Mouse (Mus musculus) brain, embryonic 14.5 days (tissue): ENCODE measurements around the gene Spag16. TPM values are rescaled to one million over a fixed set of nuclear protein-coding genes. Genes with fewer than 3 reads are reported as not detected.

Experiments
- DNase-seq: peaks from one replicate; pipeline ENCODE4 v3.0.0-alpha.2; 2011; ENCODE audit warnings: low read depth
- CTCF ChIP-seq: fragments of 200-500 bp; IDR thresholded peaks from 2 replicates; pipeline ENCODE4 v1.5.1; 2012; ENCODE audit warnings: inconsistent platforms, mild to moderate bottlenecking, moderate library complexity, borderline replicate concordance; ENCODE audit not compliant: insufficient read depth, insufficient read length; ENCODE audit errors: extremely low read depth
- POLR2A ChIP-seq: fragments of 200-500 bp; IDR thresholded peaks from 2 replicates; pipeline ENCODE4 v1.6.1; 2012; ENCODE audit warnings: mild to moderate bottlenecking, inconsistent platforms, borderline replicate concordance; ENCODE audit not compliant: poor library complexity, insufficient read depth, insufficient read length, severe bottlenecking; ENCODE audit errors: extremely low read depth
- polyA plus RNA-seq: library from polyadenylated mRNA; depleted of rRNA; stranded (reverse); fragments of >200 nt; gene quantifications from 2 replicates; pipeline ENCODE4 v1.2.3, GENCODE M21; 2012

The Spag16 gene
- polyA plus RNA-seq, 1 experiment = 1.6 TPM

DNA sequence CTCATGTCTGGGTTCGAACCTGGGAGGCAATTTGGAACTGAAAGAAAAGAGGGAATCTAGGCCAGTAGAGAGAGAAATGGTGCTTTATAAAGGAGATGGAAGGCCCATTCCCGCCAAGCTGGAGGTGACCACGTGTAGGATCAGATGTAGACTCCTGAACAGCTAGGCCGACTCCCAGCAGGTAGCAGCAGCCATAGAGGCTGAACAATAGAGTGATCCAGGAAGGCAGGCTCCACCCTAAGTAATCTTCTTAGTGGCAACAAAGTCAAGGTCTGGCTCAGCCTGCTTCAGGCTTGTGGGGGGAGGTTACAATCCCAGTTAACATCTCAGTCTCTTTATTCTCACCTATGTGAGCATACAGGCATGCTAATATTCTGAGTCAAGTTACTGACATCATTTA is 494.2 kb downstream of the Spag16 start:
- TF ChIP-seq CTCF (no peak), POLR2A (no peak)
- DNase-seq = no peak

DNA sequence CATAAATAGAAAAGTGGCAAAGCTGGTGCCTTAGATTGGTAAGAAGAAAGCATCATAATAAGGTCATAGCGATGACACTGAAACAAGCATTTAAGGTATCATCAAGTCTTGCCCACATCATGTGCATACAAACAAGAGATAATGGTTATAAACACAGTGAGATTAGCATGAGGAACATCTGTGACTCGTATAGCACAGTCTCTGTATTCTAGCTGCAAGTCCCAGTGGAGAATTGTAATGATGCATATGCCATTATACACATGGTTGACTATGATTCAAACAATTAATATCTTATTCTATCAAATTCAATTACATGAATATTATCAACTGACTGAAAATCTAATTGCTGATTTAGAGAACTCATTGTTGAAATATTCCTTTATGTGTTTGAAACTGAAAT is 519.4 kb downstream of the Spag16 start:
- DNase-seq = peak; percentile 8
- TF ChIP-seq POLR2A = no peak
- no peak for TF ChIP-seq CTCF

DNA sequence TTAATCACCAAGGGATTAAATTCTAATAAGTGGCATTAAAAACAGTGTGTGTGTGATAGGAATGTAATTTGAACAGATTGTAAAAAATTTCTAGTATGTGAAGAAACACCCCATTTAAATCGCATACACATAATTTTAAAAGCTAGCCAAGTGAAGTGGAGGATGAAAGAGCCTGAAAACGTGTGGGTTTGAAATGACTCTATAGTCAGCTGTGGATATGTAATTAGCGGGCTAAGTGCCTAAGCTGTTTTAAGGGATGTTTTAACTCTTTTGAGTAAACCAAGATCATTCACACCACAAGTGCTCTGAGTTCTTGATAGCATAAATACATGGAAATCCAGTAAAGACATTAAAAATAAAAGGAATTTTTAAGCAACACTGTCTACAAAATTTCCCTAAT is 524.6 kb downstream of the Spag16 start:
- DNase-seq = peak; percentile 64
- TF ChIP-seq CTCF (no peak), POLR2A (no peak)

DNA sequence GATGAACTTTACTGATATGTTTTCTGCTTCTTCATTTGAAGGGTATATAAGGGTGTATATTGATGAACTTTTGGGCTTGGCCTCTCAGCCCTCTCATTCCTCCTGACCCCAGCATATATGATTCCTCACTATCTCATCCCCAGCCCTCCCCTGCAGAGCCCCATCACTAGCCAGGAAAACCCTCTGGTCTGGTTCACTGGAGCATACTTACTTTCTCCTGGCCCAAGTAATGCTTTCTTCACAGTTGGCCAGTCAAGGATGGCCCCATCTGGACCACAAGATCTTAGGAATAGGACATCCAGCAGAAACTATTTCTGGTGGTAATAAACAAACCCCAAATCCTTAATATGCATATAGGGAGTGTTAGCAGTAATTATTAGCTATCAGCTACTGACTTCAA is 527.2 kb downstream of the Spag16 start:
- DNase-seq = no peak
- no peak for TF ChIP-seq POLR2A
- no peak for TF ChIP-seq CTCF

DNA sequence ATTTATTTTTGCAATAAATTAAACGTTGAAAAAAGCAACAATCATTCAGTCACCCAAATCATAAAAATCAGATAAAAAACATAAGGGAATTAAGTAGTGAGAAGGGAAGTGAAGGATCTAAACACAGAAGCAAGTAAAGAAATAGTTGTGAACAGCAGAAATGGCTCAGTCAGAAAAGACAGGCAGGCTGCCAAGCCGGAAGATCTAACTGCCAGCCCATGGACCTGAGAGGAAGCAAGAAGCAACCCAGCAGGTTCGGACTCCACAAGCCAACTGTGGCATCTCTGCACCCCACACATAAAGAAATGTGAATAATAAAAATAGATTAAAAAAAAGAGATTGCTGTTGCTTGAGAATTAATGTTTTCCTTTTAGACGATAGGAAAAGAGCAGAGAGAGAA is 545.0 kb downstream of the Spag16 start:
- peak; percentile 41 for DNase-seq
- TF ChIP-seq CTCF (no peak), POLR2A (no peak)

DNA sequence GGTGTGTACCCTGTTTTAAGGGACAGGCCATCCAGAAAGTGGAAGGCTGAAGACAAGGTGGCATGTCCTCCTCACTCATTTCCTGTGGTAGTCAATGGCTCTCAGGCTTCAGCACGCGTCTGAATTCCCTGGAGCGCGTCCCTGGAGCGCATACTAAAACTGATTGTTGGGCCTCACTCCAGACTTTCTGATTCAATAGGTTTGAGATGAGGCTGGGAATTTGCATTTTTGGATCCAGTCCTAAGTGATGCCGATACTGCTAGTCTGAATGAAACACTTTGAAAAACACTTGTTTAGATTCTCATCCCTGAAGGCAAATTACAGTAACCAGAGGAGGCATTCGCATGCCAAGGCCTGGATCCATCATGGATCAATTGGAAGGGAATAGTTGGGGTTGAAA is 553.3 kb downstream of the Spag16 start:
- peak; percentile 88 for DNase-seq
- no peak for TF ChIP-seq CTCF

DNA sequence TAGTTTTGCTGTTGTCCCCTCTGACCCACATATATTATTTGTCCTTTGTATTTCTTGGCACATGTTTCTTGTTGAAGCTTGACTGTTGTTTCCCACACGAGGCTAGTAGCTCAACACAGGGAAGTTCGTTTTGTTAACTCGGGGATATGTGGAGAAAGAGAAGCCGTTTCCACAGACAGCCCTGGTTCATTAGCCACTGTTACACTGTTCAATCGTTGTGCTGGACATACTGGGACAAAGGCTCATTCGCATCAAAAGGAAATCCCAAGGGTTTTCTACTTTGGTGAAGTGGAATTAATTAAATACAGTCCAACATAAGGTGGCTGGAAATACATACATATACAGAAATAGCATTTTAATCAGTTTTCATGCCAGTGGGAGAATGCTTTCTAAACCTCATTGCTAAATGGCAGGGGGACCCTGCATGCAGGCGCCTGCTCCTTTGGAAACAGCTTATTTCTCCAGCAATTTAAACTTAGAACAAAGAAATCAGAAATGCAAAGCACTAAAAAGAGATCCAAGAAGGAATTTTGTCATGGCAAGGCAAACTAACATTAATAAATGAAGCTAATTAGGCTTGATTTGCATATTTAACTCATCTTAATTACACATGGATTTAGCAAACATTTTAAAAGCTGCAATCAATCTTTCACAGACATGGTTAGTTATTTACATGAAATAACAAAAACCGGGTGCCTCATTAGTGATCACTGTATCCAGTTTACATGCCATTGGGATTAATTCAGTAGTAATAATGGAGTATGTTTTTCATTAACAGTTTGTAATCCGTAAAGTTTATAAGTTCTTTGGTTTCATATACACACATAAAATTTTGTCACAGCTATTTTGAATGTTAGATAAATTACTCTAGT is 615.7 kb downstream of the Spag16 start:
- DNase-seq = peak; percentile 89
- TF ChIP-seq CTCF (no peak), POLR2A (no peak)

DNA sequence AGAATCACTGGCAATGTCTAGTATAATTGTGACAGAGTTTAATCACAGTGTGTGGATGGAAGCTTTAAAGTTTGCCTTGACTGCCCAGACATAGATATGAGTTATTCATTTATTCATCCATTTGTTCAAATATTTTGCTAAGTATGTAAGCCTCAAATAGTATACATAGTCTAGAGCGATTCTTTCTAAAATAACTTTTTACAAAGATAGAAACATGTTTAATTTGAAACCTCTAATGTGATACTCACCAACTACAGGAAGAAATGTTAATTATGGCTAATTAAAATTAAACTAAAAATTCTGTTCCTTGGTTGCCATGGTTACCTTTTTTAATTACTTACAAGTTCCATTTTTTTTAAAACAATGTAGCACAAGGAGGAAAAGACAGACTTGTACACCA is 653.1 kb downstream of the Spag16 start:
- no peak for DNase-seq
- TF ChIP-seq POLR2A = no peak
- no peak for TF ChIP-seq CTCF

DNA sequence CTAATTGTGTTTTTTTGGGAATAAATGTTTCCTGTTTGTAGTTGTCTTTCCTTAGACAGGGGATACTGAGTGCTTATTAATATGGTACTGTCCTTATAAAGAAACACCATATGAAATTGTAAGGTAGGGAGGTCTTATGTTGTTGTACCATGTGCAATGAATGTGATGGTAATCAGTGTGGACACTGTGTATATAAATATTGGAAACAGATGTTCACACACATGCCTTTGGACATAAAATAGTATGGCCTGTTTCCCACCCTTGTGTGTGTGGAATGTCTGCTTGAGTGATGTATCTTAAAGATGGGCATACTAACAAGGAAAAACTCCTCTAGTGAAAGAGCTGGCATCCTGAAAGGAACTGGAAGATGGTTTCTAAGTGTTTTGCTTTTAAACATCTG is 692.1 kb downstream of the Spag16 start:
- no peak for DNase-seq

DNA sequence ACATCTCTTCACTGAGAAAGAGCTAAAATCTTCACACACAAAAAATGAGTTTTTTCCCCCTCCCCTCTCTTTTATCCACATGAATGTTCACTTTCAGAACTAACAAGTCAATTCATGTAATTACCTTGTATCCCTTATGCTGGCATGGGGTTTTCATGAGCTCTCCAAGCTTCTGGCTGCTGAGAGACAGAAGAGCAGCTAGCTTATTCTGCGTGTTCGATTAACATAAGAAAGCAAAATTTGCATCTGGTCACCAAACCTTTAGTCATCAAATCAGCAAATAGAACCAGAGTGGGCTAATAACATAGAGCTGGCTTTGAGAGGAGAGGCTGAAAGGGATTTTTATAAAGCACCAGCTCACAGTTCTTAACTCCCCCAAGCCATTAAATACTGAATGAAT is 700.4 kb downstream of the Spag16 start:
- DNase-seq = peak; percentile 81
- TF ChIP-seq CTCF = no peak

More for the DNA sequence above, 692.1 kb downstream of the Spag16 start:
- TF ChIP-seq POLR2A (no peak), CTCF (no peak)

DNA sequence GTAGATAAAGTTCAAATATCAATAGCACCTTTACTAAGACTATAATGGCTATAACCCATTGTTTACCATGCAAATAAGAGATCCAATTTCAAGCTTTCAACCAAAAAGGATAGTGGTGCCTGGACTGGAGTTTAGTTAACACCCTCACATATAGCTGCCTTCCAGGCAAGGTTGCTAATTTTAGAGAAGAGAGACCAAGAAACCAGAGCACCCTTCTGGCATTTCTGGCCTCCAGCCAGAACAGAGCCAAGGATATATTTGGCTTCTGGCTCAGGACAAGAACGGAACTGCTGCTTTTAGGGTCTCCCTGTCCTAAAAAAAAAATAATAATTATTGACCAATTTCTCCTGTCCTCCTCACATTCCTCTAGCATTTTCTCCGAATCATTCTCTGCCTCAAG is 703.0 kb downstream of the Spag16 start:
- no peak for DNase-seq
- TF ChIP-seq CTCF (no peak), POLR2A (no peak)

DNA sequence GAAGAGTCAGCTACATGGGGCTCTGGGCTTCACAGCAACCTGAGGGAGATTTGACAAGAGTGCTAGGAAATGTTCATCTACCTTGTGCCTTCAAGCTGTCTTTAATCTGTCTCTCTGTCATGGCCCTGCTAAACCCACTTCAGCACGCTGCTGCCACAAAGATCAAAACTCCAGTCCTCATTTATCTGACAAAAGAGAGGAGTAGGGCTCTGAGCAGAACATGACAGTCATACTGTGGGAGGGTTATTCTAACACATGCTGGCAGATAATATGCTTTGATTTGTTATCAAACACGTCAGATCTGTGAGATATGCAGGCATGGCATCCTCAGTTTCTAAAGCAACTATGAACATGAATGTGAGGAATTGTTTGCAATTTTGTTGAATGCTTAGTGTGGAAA is 725.1 kb downstream of the Spag16 start:
- TF ChIP-seq POLR2A (no peak), CTCF (no peak)
- DNase-seq = peak; percentile 71
